Mouse (Mus musculus): Measurements from ENCODE around the gene N4bp2l1.
"Not testable (repeated sequence)": the region's sequence is repeated elsewhere in the genome, so short reads cannot be mapped to it uniquely, and the experiment has no call there.

N4bp2l1 gene

DNA sequence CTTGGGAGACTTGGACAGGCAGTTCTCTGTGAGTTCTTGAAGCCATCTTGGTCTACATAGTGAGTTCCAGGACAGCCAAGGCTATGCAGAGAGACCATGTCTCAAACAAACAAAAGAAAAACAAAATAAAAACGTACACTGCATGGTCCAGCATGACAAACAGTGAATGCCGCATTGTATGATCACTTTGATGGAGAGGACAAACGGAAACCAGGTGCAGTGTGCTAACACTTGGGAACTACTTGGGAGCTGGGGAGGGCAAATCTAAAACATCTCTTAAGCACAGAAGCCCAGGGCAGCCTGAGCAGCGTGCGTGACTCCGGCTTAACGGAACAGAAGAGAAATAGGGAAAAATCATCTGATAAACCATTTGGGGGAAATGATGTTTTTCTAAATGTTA lies at the start of gene N4bp2l1:
TSS of gene N4bp2l1 (minus strand) at position 101 of the 400 bp plus-strand sequence.
- DNase-seq = no peak

DNA sequence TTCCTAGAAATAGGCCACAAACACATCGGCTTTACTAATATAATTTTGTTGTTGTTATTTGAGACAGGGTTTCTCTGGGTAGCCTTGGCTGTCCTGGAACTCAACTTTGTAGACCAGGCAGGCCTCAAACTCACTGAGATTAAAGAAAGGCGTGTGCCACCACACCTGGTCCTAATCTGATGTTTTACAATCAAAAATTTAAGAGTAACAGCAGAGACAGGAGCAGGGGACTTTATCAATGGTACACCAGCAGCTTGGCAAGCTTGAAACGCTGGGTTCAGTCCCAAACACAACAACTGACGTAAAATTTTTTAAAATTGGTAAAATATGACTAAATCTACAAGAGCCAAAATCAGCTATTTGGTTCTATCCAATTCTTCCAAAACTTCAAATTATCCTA lies 47.9 kb upstream of the N4bp2l1 start:
- DNase-seq = no peak

GRCm38 (mm10) chr5:150643390-150643789 lies 46.4 kb upstream of the N4bp2l1 start:
- not testable (repeated sequence) for DNase-seq

DNA sequence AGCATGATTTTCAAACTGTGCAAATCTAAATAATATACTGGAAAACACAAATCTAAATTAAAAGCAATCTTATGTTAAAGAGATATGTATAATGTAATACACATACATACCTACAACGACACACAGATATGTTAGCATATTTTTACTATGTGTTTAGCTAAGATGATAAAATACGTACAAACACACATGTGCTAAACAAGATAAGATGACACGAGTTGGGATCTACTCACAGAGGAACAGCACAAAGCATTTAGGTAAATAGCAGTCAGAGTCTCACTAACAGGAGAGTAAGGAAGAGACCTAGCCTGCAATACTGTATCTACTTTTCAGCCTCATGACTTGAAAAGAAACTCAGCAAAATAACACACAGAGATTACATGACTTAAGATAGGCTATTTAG lies 44.5 kb upstream of the N4bp2l1 start:
- no peak for DNase-seq

DNA sequence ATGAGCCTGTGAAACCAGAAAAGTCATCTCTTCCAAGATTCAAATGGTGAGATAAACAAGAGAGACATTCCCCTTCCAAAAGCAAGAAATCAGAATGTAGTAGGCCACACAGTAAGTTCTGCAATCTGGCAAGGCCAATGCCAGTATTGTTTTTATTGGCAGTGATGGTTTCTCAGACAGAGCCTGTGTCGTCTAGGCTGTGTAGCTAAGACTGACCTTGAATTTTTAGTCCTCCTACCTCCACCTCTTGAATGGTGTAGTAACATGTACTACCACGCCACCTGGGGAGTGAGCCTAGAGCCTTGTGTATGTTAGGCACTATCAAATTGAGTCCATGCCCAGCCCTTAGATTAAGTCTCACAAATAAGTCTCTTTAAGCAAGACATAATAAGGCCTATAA lies 32.7 kb upstream of the N4bp2l1 start:
- no peak for DNase-seq

GRCm38 (mm10) chr5:150629272-150629671 lies 32.3 kb upstream of the N4bp2l1 start:
- DNase-seq = no peak

DNA sequence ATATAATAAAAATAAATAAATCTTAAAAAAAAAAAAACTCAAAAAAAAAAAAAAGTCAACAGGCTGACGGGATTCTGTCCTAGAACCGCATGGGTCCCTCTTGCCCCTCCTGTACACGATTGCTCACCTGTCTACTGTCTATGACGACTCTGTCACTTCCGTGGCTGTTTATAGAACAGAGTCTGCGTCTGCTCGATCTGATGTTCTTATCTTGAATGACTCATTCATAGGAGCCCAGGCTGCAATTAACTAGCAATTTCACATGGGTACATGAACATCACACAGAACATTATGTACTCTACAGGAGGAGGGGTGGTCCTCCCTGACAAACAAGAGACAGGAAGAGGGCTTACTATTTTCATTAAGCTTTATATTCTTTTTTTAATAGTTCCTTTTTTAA lies 28.5 kb upstream of the N4bp2l1 start:
- no peak for DNase-seq

- DNase-seq = no peak
Observed at GRCm38 (mm10) chr5:150622792-150623191, 25.8 kb upstream of the N4bp2l1 start.

- DNase-seq = no peak
Observed at GRCm38 (mm10) chr5:150621592-150621991, 24.6 kb upstream of the N4bp2l1 start.

GRCm38 (mm10) chr5:150620588-150621135 lies 23.7 kb upstream of the N4bp2l1 start:
- no peak for DNase-seq

DNA sequence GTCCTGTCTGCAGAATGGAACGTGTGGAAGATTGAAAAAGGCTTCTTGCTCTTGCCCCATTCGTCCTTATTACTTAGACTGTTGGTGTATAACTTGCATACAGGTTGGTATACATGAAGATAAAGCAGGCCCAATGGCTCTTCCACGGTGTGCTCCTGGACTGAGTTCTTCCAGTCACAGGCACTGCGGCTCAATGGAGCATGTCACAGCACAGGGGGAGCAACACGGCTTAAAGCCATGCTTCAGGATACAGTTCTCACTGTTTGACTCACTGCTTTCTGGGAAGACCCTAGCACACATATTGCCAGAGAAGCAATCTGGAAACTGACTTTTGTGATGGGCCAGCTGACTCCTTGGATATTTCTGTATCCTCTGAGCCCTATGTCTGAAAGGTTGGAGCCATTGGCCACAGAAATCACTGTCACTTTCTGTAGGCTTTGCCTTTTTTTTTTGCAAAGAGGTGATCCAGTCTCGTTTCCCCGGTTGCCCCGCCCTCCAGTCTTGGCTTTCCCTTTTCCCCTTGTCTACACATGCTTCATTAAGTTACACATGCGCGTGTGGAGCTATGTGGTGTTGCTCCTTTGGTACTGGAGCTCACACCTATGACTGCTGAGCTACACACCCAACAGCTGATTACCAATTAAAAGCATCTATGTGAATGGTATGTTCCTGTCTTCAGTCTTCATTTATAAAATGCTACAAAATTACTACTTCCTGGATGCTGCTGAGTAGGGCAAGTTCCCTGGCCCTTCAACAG lies 21.8 kb upstream of the N4bp2l1 start:
- DNase-seq = no peak

DNA sequence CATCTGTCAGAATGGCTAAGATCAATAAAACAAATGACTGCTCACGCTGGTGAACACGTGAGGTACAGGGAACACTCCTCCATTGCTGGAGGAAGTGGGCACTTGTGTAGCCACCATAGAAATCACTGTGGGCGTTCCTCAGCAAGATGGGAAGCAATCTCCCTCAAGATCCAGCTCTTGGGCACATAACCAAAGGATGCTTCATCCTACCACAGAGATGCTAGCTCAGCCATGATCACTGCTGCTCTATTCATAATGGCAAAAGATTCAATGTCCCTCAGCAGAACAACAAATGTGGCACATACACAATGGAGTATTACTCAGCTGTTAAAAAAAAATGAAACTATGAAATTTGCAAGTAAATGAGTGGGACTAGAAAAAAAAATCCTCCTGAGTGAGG lies 19.7 kb upstream of the N4bp2l1 start:
- no peak for DNase-seq

- DNase-seq = no peak
Observed at GRCm38 (mm10) chr5:150616216-150616615, 19.2 kb upstream of the N4bp2l1 start.

GRCm38 (mm10) chr5:150614054-150614453 lies 17.1 kb upstream of the N4bp2l1 start:
- no peak for DNase-seq

GRCm38 (mm10) chr5:150611697-150612096 lies 14.7 kb upstream of the N4bp2l1 start:
- DNase-seq = peak; percentile 67

GRCm38 (mm10) chr5:150611136-150611535 lies 14.1 kb upstream of the N4bp2l1 start:
- no peak for DNase-seq

GRCm38 (mm10) chr5:150607631-150608030 lies 10.6 kb upstream of the N4bp2l1 start:
- DNase-seq = no peak

GRCm38 (mm10) chr5:150606131-150606530 lies 9.1 kb upstream of the N4bp2l1 start:
- no peak for DNase-seq

- DNase-seq = no peak
Observed at GRCm38 (mm10) chr5:150601441-150602230, 4.6 kb upstream of the N4bp2l1 start.

DNA sequence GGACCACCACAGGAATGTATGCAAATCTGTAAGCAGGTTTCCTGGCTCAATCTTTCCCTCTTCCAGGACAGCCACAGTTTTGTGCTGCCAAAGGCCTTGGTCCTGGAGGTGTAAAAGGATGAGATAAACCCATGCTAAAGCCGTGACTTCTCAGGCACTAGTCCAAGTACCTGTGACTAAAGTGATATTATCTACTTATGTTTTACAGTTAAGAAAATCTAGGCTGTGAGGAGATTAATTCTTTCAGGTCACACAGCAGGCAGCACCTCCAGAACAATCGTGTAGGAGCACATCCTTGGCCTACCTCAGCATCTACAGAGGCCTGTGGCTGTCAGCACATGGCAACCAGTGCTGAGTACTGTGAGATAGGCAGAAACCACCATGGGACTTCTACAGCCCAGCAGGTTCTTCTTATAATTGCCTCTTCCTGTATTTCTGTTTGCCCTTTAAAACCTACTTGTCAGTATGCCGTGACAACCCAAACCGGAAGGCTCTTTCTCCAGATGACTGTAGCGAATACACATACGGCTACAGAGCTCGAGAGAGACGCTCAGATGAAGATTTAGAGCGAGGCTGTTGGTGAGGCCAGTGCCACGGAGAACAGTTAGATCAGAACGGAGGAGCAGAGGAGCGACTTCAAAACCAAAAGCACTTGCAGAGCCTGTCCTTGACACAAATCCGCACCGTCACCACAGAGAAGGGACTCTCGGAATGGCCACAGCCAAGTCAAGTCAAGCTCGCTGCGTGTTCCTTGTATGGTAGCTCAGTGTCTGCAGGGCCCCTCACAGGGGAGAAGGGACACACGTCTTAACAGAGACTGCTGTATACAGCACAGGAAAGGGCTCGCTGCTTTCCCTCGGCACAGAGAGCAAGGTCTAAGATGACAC lies 3.8 kb upstream of the N4bp2l1 start:
- peak; percentile 64 for DNase-seq

GRCm38 (mm10) chr5:150599301-150600294 lies 2.6 kb upstream of the N4bp2l1 start:
- peak; percentile 9 for DNase-seq
